Mouse (Mus musculus) heart, postnatal 0 days (tissue): ENCODE results near the gene Rps26. TPM values are rescaled to one million over a fixed set of nuclear protein-coding genes. Genes with fewer than 3 reads are reported as not detected.
"Not testable (repeated sequence)": the region's sequence is repeated elsewhere in the genome, so short reads cannot be mapped to it uniquely, and the experiment has no call there.

Source experiments
- ATAC-seq: fragments of 200-750 bp; cut with Nextera tagmentation; 2 replicates; pipeline ENCODE4 v1.8.0; 2017; ENCODE audit warnings: low read depth, moderate number of reproducible peaks, moderate library complexity; ENCODE audit not compliant: insufficient read depth
- DNase-seq: peaks from one replicate; pipeline ENCODE4 v3.0.0-alpha.2; 2016; ENCODE audit warnings: low spot score
- H3K27ac ChIP-seq: fragments of 300-500 bp; sonication (generic); 2 replicates; pipeline ENCODE4 v1.5.1; 2014; ENCODE audit warnings: low read depth, mild to moderate bottlenecking
- H3K27me3 ChIP-seq: fragments of 300-500 bp; sonication (generic); 2 replicates; pipeline ENCODE4 v1.6.1; 2014; ENCODE audit warnings: low read length, mixed read lengths; ENCODE audit not compliant: control insufficient read depth, insufficient read depth
- H3K36me3 ChIP-seq: fragments of 300-500 bp; sonication (generic); replicated peaks from 2 replicates; pipeline ENCODE4 v1.6.1; 2014; ENCODE audit warnings: low read length, mixed read lengths; ENCODE audit not compliant: control insufficient read depth, insufficient read depth
- H3K4me1 ChIP-seq: fragments of 300-500 bp; sonication (generic); 2 replicates; pipeline ENCODE4 v1.6.1; 2014; ENCODE audit warnings: antibody characterized with exemption; ENCODE audit not compliant: control insufficient read depth, insufficient read depth
- H3K4me2 ChIP-seq: fragments of 300-500 bp; sonication (generic); 2 replicates; pipeline ENCODE4 v1.6.1; 2014; ENCODE audit warnings: low read depth, mild to moderate bottlenecking, low read length, moderate library complexity
- H3K4me3 ChIP-seq: fragments of 300-500 bp; sonication (generic); 2 replicates; pipeline ENCODE4 v1.5.1; 2014; ENCODE audit warnings: low read depth, low read length
- H3K9ac ChIP-seq: fragments of 300-500 bp; sonication (generic); replicated peaks from 2 replicates; pipeline ENCODE4 v1.6.1; 2014; ENCODE audit warnings: low read depth, low read length, mixed read lengths
- H3K9me3 ChIP-seq: fragments of 300-500 bp; sonication (generic); replicated peaks from 2 replicates; pipeline ENCODE4 v1.6.1; 2016; ENCODE audit warnings: low read length; ENCODE audit not compliant: control insufficient read depth
- CTCF ChIP-seq: IDR thresholded peaks from 2 replicates; pipeline ENCODE4 v1.5.1; 2016; ENCODE audit warnings: antibody characterized with exemption, control low read depth, low read depth
- EP300 ChIP-seq: IDR thresholded peaks from 2 replicates; pipeline ENCODE4 v1.6.1; 2016; ENCODE audit warnings: antibody characterized with exemption, low read depth
- WGBS: fragments of 180-500 bp; shearing (Covaris S2); extraction: QIAGEN DNeasy Blood & Tissue Kit; methylation state at CpG from one replicate; pipeline ENCODE4 v1.1.7; 2014; 5-methylcytosine and 5-hydroxymethylcytosine counted together
- polyA plus RNA-seq: library from polyadenylated mRNA; unstranded; fragments of >200 nt; fragmentation: Nextera tagmentation; extraction: Ambion mirVana; gene quantifications from 2 replicates; pipeline ENCODE4 v1.2.1, GENCODE M21; 2015
- total RNA-seq: library from RNA; depleted of rRNA; stranded (reverse); fragments of >200 nt; gene quantifications from 2 replicates; pipeline ENCODE4 v1.2.3, GENCODE M21; 2014; ENCODE audit warnings: low replicate concordance

Gene Rps26
- total and polyA plus RNA-seq, 2 experiments from 2014 or later = 341 to 1,086 TPM

- Histone ChIP-seq H3K4me2 (no peak overlapping the region), H3K4me1 (peaks cover 6% of the 10 kb centered on the region), H3K27me3 (no peaks in the 10 kb centered on the region), H3K9ac (no peak overlapping the region), H3K9me3 (no peaks in the 10 kb centered on the region), H3K4me3 (no peak overlapping the region), H3K36me3 (peaks cover 15% of the 10 kb centered on the region), H3K27ac (no peak overlapping the region)
- 69% methylated on average over 3 of the region's 3 CpGs for WGBS
- ATAC-seq = no peak
- no peak for TF ChIP-seq CTCF
- no peak for TF ChIP-seq EP300
- no peak for DNase-seq
These were observed 4.5 kb downstream of the Rps26 start for GRCm38 (mm10) chr10:128621986-128622520.

GRCm38 (mm10) chr10:128620241-128620640, 6.3 kb downstream of the Rps26 start:
- Histone ChIP-seq H3K9ac (no peak overlapping the region), H3K4me3 (no peak overlapping the region), H3K9me3 (no peaks in the 10 kb centered on the region), H3K36me3 (peaks cover 15% of the 10 kb centered on the region), H3K27ac (no peak overlapping the region), H3K4me2 (no peak overlapping the region), H3K4me1 (peaks cover 3% of the 10 kb centered on the region), H3K27me3 (no peaks in the 10 kb centered on the region)
- TF ChIP-seq EP300 (no peak), CTCF (no peak)
- DNase-seq (no peak), ATAC-seq (no peak)

GRCm38 (mm10) chr10:128619148-128619547, 7.4 kb downstream of the Rps26 start:
- not testable (repeated sequence) for H3K27me3 ChIP-seq, H3K9ac ChIP-seq, H3K4me2 ChIP-seq, DNase-seq, H3K4me1 ChIP-seq, H3K9me3 ChIP-seq, ATAC-seq, H3K27ac ChIP-seq, H3K36me3 ChIP-seq, H3K4me3 ChIP-seq
- WGBS = 83% methylated on average over 5 of the region's 5 CpGs

GRCm38 (mm10) chr10:128618570-128618969, 8.0 kb downstream of the Rps26 start:
- Histone ChIP-seq H3K36me3 (no peaks in the 10 kb centered on the region), H3K27me3 (no peaks in the 10 kb centered on the region), H3K9me3 (no peaks in the 10 kb centered on the region), H3K27ac (no peak overlapping the region), H3K9ac (no peak overlapping the region), H3K4me3 (no peak overlapping the region), H3K4me2 (no peak overlapping the region), H3K4me1 (no peaks in the 10 kb centered on the region)
- 81% methylated on average over 1 of the region's 1 CpGs for WGBS
- ATAC-seq (no peak), DNase-seq (no peak)
- TF ChIP-seq CTCF = no peak
- no peak for TF ChIP-seq EP300

GRCm38 (mm10) chr10:128615798-128616448, 10.6 kb downstream of the Rps26 start:
- H3K9me3 ChIP-seq, H3K4me2 ChIP-seq, H3K36me3 ChIP-seq, DNase-seq, H3K4me1 ChIP-seq, H3K27me3 ChIP-seq, H3K27ac ChIP-seq, H3K9ac ChIP-seq, ATAC-seq, H3K4me3 ChIP-seq: not testable (repeated sequence)
- 82% methylated on average over 6 of the region's 7 CpGs for WGBS

- 51% methylated on average over 3 of the region's 3 CpGs for WGBS
- Histone ChIP-seq H3K27me3 (no peaks in the 10 kb centered on the region), H3K4me3 (no peak overlapping the region), H3K27ac (no peak overlapping the region), H3K4me2 (no peak overlapping the region), H3K9ac (no peak overlapping the region), H3K36me3 (no peaks in the 10 kb centered on the region), H3K9me3 (no peaks in the 10 kb centered on the region), H3K4me1 (peaks cover 2% of the 10 kb centered on the region; the same call in 1 of the 2 replicates)
- DNase-seq (no peak), ATAC-seq (no peak)
- no peak for TF ChIP-seq EP300
- TF ChIP-seq CTCF = no peak
These were observed 11.6 kb downstream of the Rps26 start for GRCm38 (mm10) chr10:128614934-128615333.

- not testable (repeated sequence) for DNase-seq, H3K4me1 ChIP-seq, H3K27ac ChIP-seq, H3K36me3 ChIP-seq, H3K27me3 ChIP-seq, H3K9me3 ChIP-seq, ATAC-seq, H3K4me2 ChIP-seq, H3K4me3 ChIP-seq, H3K9ac ChIP-seq
- WGBS = 64% methylated on average over 4 of the region's 4 CpGs
These were observed 12.7 kb downstream of the Rps26 start for GRCm38 (mm10) chr10:128613820-128614219.
